Mouse (Mus musculus) yolk sac, embryonic 10.5 days (tissue): ENCODE measurements at regions not wholly inside any gene's neighbourhood (a gene's known extent, or its start where the extent isn't known, plus 50 kb on each side); places are given as distances from the start of the nearest gene placed in this dataset.

Experiments
- DNase-seq: peaks from one replicate; pipeline ENCODE4 v3.0.0-alpha.2; 2017; ENCODE audit warnings: low spot score

DNA sequence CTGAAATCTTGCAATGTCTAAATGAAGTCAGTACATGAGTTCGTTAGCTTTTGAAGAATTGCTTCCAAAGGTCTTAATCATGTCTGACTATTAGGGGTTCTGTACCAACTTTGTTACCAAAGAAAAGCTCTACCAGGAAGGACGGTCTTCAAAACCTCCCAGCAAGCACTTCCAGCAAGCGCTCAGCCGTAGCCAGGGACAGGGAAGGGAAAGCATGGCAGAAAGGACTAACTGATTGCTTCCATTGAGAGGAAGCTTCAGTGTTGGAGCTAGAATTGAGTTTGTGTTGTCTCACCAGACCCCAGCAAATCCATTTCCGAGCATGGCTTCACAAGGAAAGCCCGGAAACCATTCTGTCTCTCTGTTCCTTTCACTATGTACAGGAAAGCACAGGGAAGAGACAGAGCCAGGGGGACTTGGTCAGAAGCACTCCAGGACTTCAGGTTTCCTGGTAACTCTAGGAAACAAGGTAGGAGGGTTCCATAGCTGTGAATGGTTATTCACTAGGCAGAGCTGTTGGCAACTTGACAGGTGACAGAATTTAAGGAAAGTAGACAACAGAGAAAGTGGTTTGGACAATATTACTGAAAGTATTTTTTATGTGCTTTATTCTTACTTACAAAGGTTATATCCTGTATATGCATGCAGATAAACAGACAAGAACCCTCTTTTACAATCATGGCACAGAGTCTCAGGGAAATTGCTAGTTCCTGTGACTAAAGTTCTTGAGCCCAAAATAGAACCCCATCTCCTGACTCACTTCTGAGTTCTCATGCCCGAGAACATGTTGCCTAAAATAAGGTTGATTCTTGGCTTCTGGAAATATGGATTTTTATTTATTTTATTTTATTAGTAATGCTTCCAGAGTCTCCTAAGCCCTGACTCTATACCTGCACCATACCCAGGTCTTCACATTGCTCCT lies 151.5 kb upstream of the Dnajc19 start:
- no peak for DNase-seq

- DNase-seq = no peak
Measured at GRCm38 (mm10) chr3:34231593-34232328, 150.6 kb upstream of the Dnajc19 start.

- no peak for DNase-seq
Measured at GRCm38 (mm10) chr3:34222291-34222690, 141.2 kb upstream of the Dnajc19 start.

GRCm38 (mm10) chr3:34219741-34220310 lies 138.7 kb upstream of the Dnajc19 start:
- no peak for DNase-seq

DNA sequence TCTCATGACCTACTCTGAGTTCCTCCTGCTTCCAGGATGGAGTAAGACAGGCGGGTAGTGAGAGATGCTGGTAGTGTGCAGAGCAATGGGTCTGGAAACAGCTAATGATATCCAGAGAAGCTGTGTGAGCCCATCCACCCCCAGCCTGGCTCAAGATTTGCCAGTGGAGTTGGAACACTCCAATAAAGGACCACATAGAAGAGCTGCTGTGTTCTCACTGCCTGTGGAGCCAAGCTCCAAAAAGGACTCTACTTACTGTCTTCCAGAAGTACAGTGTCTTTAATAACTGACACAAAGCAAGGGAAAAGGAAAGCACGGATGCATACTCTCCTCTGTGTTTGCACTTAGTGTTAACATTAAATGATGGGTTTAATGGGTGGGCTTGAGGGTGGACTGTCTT lies 138.0 kb upstream of the Dnajc19 start:
- DNase-seq = no peak

GRCm38 (mm10) chr3:34217911-34218310 lies 136.8 kb upstream of the Dnajc19 start:
- no peak for DNase-seq

DNA sequence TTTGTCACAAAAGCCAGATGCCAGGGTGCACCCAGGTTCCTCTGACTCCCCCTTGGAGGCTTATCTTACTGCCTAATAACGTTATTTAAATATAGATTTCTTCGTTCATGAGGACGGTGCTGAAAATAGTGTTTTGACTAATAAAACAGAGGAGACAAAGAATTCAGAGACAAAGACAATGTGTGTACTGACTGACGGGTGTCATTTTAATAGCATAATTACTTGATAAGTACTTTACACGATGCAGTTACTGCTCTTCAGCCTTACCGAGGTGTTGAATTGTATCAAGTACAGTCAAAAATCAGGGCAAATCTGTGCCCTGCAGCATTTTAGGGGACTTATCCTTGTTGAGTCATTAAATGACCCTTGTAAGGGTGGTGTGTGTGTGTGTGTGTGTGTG lies 133.1 kb upstream of the Dnajc19 start:
- no peak for DNase-seq

- no peak for DNase-seq
Measured at GRCm38 (mm10) chr3:34206454-34206853, 125.3 kb upstream of the Dnajc19 start.

DNA sequence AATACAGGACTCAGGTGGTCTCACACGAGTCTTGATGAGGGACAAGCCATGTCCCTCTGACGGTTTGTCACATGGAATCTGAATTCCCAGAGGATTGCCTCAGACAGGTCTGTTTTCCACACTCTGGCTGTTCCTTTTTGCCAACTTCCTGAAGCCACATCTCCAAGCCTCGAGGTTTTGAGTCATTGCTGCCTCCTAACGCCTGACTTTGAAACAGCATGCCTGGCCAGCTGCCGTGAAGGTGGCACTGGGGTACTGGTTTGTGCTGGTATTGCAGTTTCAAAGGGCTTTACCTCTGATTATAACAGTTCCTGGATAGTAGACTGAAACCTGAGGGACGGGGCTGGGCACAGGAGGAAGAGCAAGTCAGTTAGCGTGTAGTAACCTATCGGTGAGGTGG lies 117.1 kb upstream of the Dnajc19 start:
- DNase-seq = no peak

DNA sequence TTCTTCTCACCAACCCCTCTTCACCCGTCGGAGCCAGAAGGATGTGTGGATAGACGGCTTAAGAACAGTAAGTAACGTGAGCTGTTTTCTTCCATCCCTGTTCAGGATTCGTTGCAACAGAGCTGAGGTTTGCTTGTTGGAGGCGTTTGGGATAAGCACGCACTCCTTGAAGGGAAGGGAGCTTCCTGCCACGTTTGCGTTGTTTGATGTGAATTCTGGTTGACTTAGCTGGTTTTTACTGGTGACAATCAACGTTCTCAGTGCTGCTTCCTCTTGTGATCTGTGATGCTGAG lies 116.0 kb upstream of the Dnajc19 start:
- DNase-seq = no peak

- DNase-seq = no peak
Measured at GRCm38 (mm10) chr3:34196451-34197162, 115.5 kb upstream of the Dnajc19 start.

- DNase-seq = no peak
Measured at GRCm38 (mm10) chr3:34195729-34196450, 114.8 kb upstream of the Dnajc19 start.

DNA sequence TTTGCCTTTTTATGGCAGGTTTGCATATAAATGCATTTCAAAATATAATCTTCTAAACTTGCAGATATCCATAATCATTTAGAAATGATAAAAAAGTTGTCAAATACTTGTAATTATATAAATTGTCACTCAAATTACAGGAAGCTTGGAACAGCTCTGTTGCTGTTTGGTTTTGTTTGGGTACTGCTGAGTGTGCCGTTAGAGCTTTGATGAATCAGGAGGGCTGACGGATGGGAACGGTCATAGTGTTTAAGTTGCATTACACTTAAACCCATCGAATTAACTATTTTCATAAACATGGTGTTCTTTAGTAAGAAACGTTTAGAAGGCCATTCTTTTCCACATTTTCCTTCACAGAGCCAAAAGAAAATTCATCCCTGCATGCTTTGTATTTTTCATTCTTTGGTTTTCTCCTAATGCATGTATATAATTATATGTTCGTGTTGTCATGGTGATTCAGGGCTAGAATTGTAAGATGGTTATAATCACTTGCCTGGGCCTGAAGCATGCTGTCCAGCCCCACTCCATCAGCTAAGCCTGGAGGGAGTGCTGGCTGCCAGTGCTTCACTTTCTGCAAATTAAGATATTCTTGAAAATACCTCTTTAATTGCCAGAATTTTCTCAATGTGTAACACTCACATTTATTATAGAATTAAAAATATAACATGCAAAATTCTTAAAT lies 92.4 kb upstream of the Dnajc19 start:
- no peak for DNase-seq

DNA sequence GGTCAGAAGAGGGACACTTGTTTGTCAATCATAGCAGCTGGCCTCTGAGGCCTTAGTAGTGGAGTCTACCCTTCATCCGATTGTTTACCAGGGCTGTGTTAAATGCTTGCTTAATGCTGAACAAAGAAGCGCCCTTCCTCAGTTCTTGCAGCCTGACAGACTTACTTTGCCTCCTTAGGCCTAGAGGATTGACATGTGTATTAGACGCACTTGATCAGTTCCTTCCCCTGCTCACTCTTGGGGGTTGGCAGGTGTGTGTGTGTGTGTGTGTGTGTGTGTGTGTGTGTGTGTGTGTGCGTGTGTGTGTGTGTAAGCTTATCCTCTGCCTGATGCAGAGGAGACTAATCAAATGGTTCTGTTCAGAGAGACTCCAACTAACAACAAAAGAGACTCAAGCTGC lies 91.8 kb upstream of the Dnajc19 start:
- no peak for DNase-seq

- DNase-seq = no peak
Measured at GRCm38 (mm10) chr3:34171893-34172292, 90.8 kb upstream of the Dnajc19 start.

GRCm38 (mm10) chr3:34168087-34168486 lies 87.0 kb upstream of the Dnajc19 start:
- no peak for DNase-seq

GRCm38 (mm10) chr3:34150036-34150435 lies 68.9 kb upstream of the Dnajc19 start:
- DNase-seq = no peak

- DNase-seq = no peak
Measured at GRCm38 (mm10) chr3:34143652-34144051, 62.5 kb upstream of the Dnajc19 start.

- no peak for DNase-seq
Measured at GRCm38 (mm10) chr3:34139227-34139626, 58.1 kb upstream of the Dnajc19 start.

DNA sequence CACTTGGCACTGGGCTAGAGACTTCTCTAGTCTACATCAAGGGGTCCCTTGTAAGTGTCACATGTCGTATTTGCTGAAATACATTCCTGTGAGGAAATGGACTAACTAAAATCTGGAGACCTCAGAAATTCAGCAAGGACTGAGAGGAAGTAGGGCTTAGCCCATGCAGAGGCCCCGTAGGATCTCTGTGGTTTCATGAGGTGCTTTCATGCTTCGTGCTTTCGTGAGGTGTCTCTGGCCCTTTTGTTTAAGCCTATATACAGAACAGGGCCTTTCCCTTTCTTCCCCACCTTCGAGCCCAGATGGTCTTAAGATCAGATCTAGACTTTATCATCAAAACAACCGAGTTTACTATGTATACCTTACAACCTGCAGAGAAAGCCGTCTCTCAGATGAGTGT lies 56.9 kb upstream of the Dnajc19 start:
- no peak for DNase-seq

DNA sequence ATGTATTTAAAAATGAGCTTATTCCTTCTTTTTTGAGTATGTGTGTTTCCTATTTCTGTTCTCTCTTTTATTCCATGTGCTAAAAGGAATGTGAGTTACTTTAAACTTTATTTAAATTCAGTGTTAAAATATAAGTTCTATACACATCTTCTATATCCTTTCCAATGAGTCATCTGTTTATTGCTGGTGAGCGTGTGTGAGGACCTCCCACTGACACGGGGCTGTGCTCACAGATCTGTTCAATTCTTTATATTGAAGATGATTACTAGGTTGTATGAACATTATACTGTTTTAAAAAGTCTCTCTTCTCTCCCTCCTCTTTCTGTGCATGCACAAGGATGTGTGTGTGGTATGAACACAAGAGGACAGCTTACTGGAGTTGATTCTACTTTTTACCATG lies 55.3 kb upstream of the Dnajc19 start:
- DNase-seq = no peak
